Mouse (Mus musculus) spleen, adult 2 months (tissue): ENCODE measurements around the gene Pla1a. TPM values are rescaled to one million over a fixed set of nuclear protein-coding genes. Genes with fewer than 3 reads are reported as not detected.
A peak's percentile ranks its signal among the peaks of the same experiment; 100 is the strongest.

ENCODE experiments used
- DNase-seq, 2 experiments: peaks; one replicate each; pipeline versions ENCODE4 v3.0.0 to v3.0.0-alpha.2; 2012 to 2021; ENCODE audit warnings: low spot score in 2 of 2, low read depth in 1 of 2
- H3K27ac ChIP-seq: fragments of 200-500 bp; 2 replicates; pipeline ENCODE4 v1.5.1; 2012; ENCODE audit warnings: low read length, inconsistent platforms; ENCODE audit not compliant: insufficient read depth
- H3K27me3 ChIP-seq: fragments of 200-500 bp; 2 replicates; pipeline ENCODE4 v1.6.1; 2012; ENCODE audit warnings: mild to moderate bottlenecking, moderate library complexity, low read length, inconsistent platforms; ENCODE audit not compliant: control insufficient read depth, insufficient read depth
- H3K36me3 ChIP-seq: fragments of 200-500 bp; 2 replicates; pipeline ENCODE4 v1.6.1; 2012; ENCODE audit warnings: mild to moderate bottlenecking, low read length, inconsistent platforms; ENCODE audit not compliant: control insufficient read depth, insufficient read depth
- H3K4me1 ChIP-seq: fragments of 200-500 bp; 2 replicates; pipeline ENCODE4 v1.6.1; 2011; ENCODE audit warnings: inconsistent platforms; ENCODE audit not compliant: control insufficient read depth, insufficient read depth, insufficient read length
- H3K4me3 ChIP-seq: fragments of 200-500 bp; 2 replicates; pipeline ENCODE4 v1.5.1; 2011; ENCODE audit warnings: mild to moderate bottlenecking, inconsistent platforms; ENCODE audit not compliant: insufficient read depth, insufficient read length; ENCODE audit errors: extremely low read depth
- CTCF ChIP-seq: fragments of 200-500 bp; IDR thresholded peaks from 2 replicates; pipeline ENCODE4 v1.5.1; 2011; ENCODE audit warnings: mild to moderate bottlenecking, inconsistent platforms; ENCODE audit not compliant: insufficient read depth, insufficient read length, insufficient replicate concordance; ENCODE audit errors: extremely low read depth
- POLR2A ChIP-seq: fragments of 200-500 bp; IDR thresholded peaks from 2 replicates; pipeline ENCODE4 v1.6.1; 2011; ENCODE audit warnings: low read depth, low read length, inconsistent platforms
- WGBS: fragments of 180-500 bp; shearing (Covaris S2); methylation state at CpG from one replicate; pipeline ENCODE4 v1.1.7; 2018; 5-methylcytosine and 5-hydroxymethylcytosine counted together
- polyA plus RNA-seq: library from polyadenylated mRNA; depleted of rRNA; stranded (reverse); fragments of >200 nt; gene quantifications from 2 replicates; pipeline ENCODE4 v1.2.3, GENCODE M21; 2012

Gene Pla1a
- polyA plus RNA-seq, 1 experiment: 0.88 TPM

- peaks cover 12% of the 10 kb centered on the region; the same call in 1 of the 2 replicates for H3K4me1 ChIP-seq
- 46% methylated on average over 5 of the region's 5 CpGs for WGBS
- H3K4me3 ChIP-seq: no peak overlapping the region
- no peak overlapping the region for H3K27ac ChIP-seq
- DNase-seq: no peak
- H3K36me3 ChIP-seq: no peaks in the 10 kb centered on the region
- no peaks in the 10 kb centered on the region for H3K27me3 ChIP-seq
- TF ChIP-seq POLR2A (no peak), CTCF (no peak)
These were observed 25.4 kb downstream of the Pla1a start for GRCm38 (mm10) chr16:38407584-38407983.

GRCm38 (mm10) chr16:38406708-38407107 is 26.2 kb downstream of the Pla1a start:
- no peak overlapping the region for H3K4me3 ChIP-seq
- H3K27me3 ChIP-seq: no peaks in the 10 kb centered on the region
- DNase-seq: peak in 1 of 2 experiments; percentile 39
- H3K36me3 ChIP-seq: no peaks in the 10 kb centered on the region
- H3K27ac ChIP-seq: no peak overlapping the region
- H3K4me1 ChIP-seq: peaks cover 12% of the 10 kb centered on the region; the same call in 1 of the 2 replicates
- 60% methylated on average over 6 of the region's 6 CpGs for WGBS
- TF ChIP-seq CTCF: no peak
- TF ChIP-seq POLR2A: no peak

GRCm38 (mm10) chr16:38406293-38406692 is 26.7 kb downstream of the Pla1a start:
- Histone ChIP-seq H3K4me1 (peaks cover 12% of the 10 kb centered on the region; the same call in 1 of the 2 replicates), H3K27me3 (no peaks in the 10 kb centered on the region), H3K36me3 (no peaks in the 10 kb centered on the region), H3K27ac (no peak overlapping the region), H3K4me3 (no peak overlapping the region)
- WGBS: 80% methylated on average over 5 of the region's 5 CpGs
- no peak for DNase-seq
- TF ChIP-seq POLR2A (no peak), CTCF (no peak)

- WGBS: 17% methylated on average over 7 of the region's 7 CpGs
- peak overlapping the region; percentile 1; the same call in 1 of the 2 replicates for H3K27ac ChIP-seq
These were observed 29.3 kb downstream of the Pla1a start for GRCm38 (mm10) chr16:38403639-38404038.

GRCm38 (mm10) chr16:38401468-38401867 is 31.5 kb downstream of the Pla1a start:
- Histone ChIP-seq H3K4me3 (no peak overlapping the region), H3K27ac (no peak overlapping the region), H3K4me1 (peaks cover 21% of the 10 kb centered on the region; the same call in 1 of the 2 replicates), H3K27me3 (no peaks in the 10 kb centered on the region), H3K36me3 (no peaks in the 10 kb centered on the region)
- no peak for DNase-seq
- 96% methylated on average over 6 of the region's 6 CpGs for WGBS
- no peak for TF ChIP-seq POLR2A
- no peak for TF ChIP-seq CTCF

More at GRCm38 (mm10) chr16:38403639-38404038, 29.3 kb downstream of the Pla1a start:
- peaks cover 21% of the 10 kb centered on the region; the same call in 1 of the 2 replicates for H3K4me1 ChIP-seq
- TF ChIP-seq CTCF (no peak), POLR2A (no peak)
- H3K27me3 ChIP-seq: no peaks in the 10 kb centered on the region
- H3K4me3 ChIP-seq: no peak overlapping the region
- DNase-seq: peak; percentile 30 to 43
- H3K36me3 ChIP-seq: no peaks in the 10 kb centered on the region

GRCm38 (mm10) chr16:38400311-38400960 is 32.5 kb downstream of the Pla1a start:
- TF ChIP-seq POLR2A (no peak), CTCF (no peak)
- 90% methylated on average over 9 of the region's 9 CpGs for WGBS
- H3K4me3 ChIP-seq: no peak overlapping the region
- H3K36me3 ChIP-seq: no peaks in the 10 kb centered on the region
- H3K27ac ChIP-seq: no peak overlapping the region
- no peaks in the 10 kb centered on the region for H3K27me3 ChIP-seq
- DNase-seq: no peak
- peaks cover 20% of the 10 kb centered on the region; the same call in 1 of the 2 replicates for H3K4me1 ChIP-seq
